Mouse (Mus musculus) gastrocnemius, adult 18-20 months (tissue): ENCODE data around the gene Rpl3l. TPM values are rescaled to one million over a fixed set of nuclear protein-coding genes. Genes with fewer than 3 reads are reported as not detected.

Experiments used
- DNase-seq: peaks from one replicate; pipeline ENCODE4 v3.0.0; 2021; ENCODE audit warnings: low spot score
- long read RNA-seq, 2 experiments: library from polyadenylated mRNA; stranded (forward); transcript quantifications; one replicate each; pipeline ENCODE4 v2.0.0; 2021
- total RNA-seq, 2 experiments: library from RNA; stranded (reverse); gene quantifications; 2 replicates each; pipeline ENCODE4 v1.2.3; 2021

Rpl3l gene
- 100 to 1,000 TPM; 764 to 767 TPM for total RNA-seq
- long read RNA-seq, experiment 1, transcript Rpl3l-202 (10 exons, 1,375 nt), result major isoform, 251 of 483 reads
- long read RNA-seq, experiment 1, transcript Rpl3l-201 (7 exons, 1,033 nt), result minor isoform, 5 of 483 reads
- long read RNA-seq, experiment 1, partial matches to known transcripts, result 190 of 483 reads
- long read RNA-seq, experiment 1, other reads (novel, unspliced or antisense), result 37 of 483 reads
- long read RNA-seq, experiment 2, transcript Rpl3l-202 (10 exons, 1,375 nt), result major isoform, 204 of 371 reads
- long read RNA-seq, experiment 2, partial matches to known transcripts, result 143 of 371 reads
- long read RNA-seq, experiment 2, other reads (novel, unspliced or antisense), result 22 of 371 reads

DNA sequence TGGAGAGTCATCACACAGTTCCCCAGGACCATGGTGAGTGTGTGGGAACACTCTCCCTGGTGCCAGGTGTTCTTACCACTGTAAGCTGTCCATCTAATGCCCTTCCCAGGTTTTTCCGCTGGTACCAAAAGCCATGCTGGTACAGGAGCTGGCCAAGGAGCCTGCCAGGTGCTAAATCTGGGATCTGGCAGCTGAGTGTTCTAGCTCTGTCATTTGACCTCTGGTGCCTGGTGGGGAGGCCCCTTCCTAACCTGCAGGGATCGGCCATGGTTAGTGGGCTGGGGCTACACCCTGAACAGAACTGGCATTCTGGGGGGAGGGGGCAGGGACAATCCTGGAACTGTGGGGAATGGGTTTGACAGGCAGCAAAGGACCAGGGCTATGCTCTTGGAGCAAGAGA, at the start of gene Rpl3l:
Gene Rpl3l (plus strand): TSS at position 203 of the 400 bp plus-strand sequence.
- peak; percentile 85 for DNase-seq

DNA sequence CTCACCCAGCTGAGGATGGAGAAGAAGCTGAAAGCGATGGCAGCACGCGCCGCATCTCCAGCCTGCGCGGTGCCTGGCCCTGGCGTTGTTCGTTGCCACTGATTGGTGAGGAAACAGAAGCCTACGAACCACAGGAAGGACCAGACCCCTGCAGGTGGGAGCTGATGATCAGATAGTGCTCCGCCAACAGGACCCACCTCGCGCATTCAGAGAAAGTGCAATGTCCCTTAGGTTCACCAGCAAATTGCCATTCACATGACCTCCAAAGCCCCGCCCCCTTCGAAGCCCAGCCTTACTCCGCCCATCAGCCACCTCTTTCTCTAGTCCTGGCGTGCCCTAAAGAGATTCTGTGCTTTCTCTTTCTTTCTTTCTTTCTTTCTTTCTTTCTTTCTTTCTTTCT, 41.1 kb upstream of the Rpl3l start:
- DNase-seq, result peak; percentile 36

DNA sequence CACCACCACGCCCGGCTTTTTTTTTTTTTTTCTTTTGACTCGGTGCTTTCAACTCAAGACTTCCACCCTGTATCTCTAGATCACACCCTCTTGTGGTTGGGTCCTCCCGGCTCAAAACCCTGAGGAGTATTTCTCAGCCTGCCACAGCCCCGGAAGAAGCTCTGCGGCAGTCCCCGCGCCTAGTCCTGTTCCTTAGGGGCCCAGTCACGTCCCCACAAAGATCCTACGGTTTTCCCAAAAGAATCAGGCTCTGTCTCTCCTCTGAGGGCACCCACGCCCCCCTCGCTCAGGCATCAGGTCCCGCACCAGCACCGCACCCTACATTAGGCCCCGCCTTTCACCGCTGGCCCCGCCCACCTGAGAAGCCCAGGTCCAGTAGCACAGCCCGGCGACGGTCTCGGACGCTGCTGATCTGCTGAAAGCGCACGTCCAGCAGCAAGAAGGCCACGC, 40.4 kb upstream of the Rpl3l start:
- DNase-seq, result peak; percentile 57

DNA sequence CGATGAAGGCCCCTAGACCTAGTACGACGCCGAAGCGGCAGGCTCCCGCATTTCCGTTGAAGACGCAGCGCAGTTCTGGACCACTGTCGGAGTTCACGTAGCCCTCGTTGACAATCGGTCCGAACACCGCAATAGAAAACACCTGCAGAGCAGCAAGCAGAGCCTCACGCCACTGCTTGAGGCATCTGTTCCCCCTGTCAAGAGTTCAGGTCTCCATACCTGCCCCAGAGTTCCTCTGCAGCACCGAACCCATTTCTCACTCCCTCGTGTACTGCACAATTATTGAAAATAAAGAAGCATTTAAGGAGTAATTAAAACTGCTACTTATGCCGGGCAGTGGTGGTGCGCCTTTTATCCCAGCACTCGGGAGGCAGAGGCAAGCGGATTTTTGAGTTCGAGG, 40.0 kb upstream of the Rpl3l start:
- DNase-seq, result no peak

DNA sequence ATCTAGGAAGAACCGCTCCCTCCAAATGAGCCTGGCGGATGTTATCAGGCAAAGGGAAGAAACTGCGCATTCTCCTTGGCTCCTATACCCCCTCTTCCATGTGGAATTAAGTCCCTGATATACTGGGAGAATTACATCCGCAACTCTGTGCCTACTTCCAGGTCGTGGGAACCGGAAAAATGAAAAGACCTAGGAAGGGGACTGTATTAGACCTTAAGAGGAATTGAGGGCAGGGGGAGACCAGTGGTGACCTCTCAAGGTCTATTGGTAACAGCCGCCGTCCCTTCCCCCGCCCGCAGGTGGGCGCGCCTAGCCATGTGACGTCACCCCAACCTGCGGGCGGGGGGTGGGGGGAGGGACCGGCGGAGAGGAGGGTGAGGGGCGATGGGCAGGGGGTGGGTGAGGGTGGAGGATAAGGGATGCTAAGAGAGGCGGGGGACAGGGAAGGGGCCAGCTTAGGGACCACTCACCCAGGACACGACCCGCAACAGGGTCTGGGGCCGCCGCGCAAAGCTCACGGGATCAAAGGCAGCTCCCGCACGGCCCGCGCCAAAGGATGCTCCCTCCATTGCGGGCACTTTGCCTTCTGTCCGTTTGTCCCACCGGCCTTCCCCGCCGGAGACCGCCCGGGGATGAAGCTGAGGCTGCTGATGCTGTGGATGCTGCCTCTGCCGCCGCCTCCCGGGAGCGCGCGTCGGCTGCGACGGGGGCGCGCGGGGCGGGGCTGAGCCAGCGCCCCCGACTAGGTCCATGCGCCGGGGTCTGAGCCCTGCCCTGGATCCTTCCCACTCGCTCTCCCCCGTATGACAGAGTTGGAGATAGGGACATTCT, 38.2 kb upstream of the Rpl3l start, which contains the start of gene Syngr3:
Gene Syngr3 (minus strand): TSS at position 705 of the 831 bp plus-strand sequence.
- no peak for DNase-seq

DNA sequence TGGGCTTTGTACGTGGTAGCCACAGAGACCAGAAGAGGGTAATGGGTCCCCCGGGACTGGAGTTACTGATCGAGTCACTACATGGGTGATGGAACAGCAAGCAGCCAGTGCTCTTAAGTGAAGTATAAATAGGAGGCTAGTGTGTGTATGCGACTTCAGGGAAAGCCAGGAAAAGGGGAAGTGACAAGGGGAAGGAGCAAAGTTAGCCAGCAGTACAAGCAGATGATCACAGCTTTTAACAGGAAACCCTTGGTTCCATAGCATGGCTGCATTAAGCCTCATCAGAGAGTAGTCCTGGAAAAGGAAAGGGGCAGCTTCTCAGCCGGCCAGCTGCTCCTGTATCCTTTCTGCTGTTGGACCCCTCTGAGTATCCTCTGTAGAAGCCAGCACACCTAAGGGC, 35.2 kb upstream of the Rpl3l start:
- DNase-seq, result no peak

DNA sequence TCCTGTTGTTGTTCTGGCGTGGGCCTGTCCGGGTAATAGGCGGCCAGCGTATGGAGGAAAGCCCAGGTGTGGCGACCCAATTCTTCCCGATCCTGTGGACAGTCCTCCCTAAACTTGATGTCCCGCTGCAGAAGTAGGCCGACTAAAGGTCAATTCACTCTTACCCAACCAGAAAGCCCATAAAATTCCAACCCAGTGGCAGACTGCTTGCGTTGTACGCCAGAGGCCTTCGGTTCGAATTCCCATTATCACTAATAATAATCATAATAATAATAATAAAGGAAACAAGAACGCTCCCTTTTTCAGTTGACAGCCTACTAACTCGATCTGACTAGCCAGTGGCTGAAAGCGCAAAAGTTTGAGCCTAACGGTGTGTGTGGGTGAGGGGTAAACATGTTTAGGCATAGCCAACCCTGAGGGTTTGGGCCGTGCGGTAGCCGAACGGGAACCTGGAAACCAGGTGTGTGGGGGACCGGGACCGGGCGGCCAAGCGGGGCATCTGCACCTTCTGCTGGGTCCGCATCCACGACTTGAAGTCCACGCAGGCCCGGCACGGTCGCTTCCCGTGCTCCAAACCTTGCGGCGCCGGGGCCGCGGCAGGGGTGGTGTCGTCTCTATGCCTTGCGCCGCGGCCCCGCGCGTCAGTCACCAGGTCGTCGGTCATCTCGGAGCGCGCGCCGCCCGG, 32.2 kb upstream of the Rpl3l start:
- DNase-seq, result no peak

DNA sequence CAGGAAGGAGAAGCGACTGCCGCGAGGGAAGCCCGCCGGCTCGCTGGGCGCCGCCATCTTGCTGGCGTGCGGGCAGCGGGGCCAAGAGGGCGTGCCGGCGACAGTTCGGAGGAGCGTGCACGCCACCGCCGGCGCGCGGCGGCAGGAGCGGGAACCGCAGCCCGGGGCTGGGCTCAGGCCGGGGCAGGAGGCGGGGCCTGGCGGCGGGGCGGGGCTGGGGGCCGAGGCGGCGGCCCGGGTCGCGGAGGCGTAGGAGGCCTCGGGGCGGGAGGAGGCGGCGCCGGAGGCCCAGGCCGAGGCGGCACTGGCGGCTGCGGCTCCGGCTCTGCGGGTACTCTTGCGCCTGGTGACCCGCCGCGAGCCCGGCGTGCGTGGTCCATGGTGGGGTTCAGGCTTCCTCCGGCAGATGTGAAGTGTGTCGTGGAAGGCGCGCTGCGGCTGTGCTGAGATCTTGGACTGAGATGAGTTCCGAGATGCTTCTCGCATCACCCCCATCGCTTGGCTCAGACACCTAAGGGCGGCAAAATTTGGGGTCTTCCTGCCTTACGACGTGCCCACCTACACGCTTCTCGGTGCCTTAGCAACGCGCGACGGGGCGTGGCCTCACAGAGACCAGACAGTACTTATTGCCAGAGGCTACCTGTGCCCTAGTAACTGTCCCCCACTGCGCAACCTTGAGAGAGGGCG, 31.5 kb upstream of the Rpl3l start, which contains the start of the genes Gfer and Noxo1:
Gene Gfer (minus strand): TSS at position 146 of the 687 bp plus-strand sequence.
Gene Noxo1 (plus strand): TSS at position 224 of the 687 bp plus-strand sequence.
- peak; percentile 88 for DNase-seq

DNA sequence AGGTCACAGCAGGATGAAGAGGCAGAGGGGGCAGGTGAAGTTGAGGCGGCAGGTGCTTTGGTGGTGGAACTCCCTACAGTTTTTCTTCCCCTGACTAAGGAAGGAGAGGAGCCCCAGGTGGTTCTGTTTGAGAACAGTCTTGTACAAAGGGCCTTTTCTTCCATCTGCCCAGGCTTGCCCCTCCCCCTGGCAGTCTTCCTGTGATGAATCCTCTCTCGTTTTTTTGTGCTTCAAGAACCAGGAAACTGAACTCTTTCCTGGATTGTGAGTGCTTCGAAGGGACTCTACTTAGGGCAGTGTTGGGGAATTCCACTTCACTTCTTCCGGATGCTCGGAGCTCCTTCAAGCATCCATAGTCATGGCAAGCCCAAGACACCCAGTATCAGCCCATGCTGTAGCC, 29.6 kb upstream of the Rpl3l start:
- DNase-seq, result no peak

DNA sequence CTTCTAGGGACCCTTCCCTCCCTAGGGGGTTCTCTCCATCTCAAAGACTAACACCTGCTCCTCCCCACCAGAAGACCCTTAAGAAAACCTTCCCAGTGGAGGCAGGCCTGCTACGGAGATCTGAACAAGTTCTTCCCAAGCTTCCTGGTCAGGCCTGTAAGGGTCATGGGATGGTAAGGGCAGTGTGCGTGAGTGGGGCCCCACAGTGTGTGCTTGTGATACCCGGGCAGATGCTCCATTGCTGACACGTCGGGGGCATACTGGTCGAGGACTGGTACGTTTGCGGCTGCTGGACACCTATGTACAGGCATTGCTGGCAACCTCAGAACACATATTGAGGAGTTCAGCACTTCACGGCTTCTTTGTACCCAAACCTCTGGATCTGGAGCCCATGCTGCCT, 28.9 kb upstream of the Rpl3l start:
- DNase-seq, result no peak

DNA sequence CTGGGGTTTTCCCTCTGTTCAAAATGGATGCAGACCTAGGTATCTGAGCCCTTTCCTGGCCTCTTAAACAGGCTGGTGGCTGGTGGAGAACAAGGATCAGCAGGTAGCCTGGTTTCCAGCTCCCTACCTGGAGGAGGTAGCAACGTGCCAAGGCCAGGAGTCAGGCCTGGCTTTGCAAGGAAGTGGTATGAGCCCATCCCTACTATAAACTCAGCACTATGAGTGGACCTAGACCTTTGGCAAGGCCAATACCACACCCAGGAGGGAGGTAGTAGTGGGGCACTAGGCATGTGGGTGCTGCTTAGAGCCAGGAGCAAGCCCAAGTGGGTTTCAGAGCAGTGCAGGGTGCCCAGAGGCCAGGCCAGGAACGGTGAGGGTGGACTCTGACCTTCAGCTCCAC, 28.1 kb upstream of the Rpl3l start:
- DNase-seq, result no peak

DNA sequence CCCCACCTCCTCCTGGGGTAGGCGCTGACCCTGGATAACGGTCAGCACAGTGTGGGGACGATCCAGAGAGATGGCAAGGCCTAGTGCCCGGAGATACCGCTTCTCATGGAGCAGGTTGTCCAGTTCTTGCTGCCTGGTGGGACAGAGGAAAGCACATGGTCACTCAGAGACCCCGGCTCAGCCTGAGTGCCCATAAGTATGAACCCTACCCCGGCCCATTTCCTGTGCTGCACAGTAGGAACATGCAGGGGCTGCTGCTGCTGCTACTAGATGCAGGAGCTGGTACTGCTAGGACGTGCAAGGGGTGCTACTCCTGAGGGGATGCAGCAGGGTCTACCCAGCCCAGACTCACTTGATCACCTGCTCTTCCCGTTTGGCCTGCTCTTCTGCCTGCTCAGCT, 26.4 kb upstream of the Rpl3l start:
- DNase-seq, result no peak

DNA sequence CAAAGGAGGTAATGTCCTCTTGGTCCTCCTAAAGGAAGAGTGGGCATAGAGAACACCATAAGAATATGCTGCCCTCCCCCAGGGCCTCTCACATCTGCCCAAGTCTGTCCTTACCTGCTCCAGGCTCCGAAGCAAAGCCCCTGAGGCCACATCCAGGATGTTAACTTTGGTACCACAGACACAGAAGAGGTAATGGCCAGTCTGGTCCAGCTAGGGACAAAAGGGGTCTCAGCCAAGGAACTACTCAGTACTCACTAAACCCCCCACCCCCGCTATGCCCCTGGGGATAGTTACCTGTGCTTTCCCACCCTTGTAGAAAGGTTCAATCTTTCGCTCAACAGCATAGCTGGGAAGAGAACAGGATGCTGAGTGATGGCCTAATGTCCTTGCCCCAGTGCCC, 21.8 kb upstream of the Rpl3l start:
- no peak for DNase-seq

DNA sequence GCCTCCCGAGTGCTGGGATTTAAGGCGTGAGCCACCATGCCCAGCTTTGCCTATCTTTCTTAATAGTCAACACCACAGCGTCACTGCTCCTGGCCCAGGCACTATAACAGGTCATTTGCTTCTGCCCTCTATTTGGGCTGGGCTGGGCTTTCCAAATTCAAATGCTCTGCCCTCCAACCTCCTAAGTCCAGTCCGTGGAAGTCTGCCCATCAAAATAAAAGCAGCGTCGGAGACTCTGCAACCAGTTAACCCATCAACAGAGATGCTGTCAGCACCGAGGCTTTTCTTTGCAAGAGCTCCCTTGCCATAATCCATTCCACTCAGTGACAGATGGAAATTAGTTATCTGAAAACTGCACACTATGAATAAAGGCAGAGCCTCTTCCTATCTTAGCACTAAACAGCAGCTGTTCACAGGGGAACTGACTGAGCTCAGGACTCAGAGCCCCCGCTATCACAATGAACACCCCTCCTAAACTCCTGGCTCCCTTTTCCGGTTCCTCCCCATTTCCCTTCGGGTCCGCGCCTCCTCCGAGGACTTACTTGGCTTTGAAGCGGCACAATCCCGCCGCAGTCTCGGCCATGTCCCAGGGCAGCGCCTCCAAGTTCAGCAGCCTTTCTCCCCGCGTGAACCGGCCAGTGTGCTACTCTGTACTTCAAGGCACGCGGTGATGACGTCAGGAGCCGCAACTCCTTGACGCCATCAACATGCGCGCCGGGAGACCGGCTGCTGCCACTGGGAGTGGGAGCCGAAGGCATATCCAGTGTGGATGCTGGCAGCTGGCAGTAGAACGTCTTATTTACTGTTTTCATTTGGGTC, 20.4 kb upstream of the Rpl3l start, which contains the start of gene Tbl3:
Gene Tbl3 (minus strand): TSS at position 679 of the 819 bp plus-strand sequence.
- peak; percentile 92 for DNase-seq

DNA sequence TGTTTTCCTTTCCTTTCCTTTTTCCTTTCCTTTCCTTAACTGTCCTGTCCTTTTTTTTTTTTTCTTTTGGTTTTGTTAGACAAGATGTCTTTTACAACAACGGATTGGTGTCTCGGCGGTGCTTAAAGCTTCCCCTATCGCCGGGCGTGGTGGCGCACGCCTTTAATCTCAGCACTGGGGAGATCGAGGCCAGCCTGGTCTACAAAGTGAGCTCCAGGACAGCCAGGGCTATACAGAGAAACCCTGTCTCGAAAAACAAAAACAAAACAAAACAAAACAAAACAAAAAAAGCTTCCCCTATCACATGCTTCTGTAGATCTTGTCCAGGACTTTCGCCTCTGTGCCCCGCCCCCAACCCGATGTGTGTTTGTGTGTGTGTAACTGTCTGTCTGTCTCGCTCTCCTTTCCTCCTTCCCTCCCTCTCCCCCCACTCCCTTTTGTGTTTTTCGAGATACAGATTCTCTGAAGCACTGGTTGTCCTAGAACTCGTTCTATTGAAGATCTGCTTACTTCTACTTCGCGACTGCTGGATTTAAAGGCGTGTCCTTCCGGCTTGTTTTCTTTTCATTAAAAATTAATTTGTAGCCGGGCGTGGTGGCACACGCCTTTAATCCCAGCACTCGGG, 19.7 kb upstream of the Rpl3l start:
- DNase-seq, result no peak

DNA sequence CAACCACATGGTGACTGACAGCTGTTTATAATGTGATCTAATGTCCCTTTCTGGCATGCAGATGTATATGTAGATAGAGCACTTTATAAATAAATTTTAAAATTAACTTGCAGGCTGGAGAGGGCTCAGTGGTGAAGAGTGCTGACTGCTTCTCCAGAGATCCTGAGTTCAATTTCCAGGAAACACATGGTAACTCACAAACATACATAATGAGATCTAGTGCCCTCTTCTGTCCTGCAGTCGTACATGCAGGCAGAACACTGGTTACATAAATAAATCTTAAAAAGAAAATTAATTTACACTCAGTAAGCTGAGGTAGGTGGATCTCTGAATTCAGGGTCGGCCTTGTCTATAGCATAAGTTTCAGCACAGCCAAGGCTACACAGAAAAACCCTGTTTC, 19.0 kb upstream of the Rpl3l start:
- no peak for DNase-seq

DNA sequence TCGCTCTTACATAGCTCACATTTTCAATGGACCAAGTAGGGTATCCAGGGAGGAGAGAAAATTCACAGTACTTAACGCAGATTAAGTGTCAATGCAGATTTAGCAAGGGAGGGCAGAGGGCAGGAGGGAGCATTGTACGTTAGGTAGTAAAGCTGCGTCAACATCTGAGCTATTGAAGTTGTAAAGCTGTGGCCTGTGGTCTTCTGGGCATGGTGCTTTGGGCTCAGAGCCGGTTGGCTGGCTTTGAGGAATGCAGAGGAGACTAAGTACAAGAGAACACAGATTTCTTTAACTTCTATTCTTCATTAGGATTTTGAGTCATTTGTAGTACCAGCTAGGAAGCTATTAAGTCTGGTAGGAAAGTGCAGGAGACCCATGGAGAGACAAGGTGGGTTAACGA, 12.1 kb upstream of the Rpl3l start:
- no peak for DNase-seq

DNA sequence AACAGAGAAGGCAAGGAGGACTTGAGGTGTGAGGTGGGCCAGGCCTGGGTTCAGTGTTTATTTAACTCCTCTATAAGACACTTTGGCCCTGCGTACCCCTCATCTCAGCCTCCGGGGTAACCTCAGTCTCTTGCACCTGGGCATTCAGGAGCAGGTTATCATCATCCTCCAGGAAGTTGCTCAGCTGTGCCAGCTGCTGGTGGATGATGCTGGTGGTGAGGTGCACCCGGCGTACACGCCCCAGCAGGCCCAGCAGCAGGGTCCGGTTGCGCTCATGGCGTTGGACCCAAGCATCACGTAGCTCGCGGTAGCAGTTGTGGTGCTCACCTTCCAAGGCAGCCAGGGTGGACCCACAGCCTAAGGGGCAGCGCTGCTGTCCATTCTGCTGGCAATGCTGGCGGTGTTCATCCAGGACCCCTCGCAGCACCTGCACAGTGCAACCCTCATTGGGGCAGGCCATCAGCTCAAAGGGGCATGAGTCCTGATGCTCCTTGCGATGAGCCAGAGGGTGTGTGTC, 11.4 kb upstream of the Rpl3l start:
- DNase-seq, result no peak

DNA sequence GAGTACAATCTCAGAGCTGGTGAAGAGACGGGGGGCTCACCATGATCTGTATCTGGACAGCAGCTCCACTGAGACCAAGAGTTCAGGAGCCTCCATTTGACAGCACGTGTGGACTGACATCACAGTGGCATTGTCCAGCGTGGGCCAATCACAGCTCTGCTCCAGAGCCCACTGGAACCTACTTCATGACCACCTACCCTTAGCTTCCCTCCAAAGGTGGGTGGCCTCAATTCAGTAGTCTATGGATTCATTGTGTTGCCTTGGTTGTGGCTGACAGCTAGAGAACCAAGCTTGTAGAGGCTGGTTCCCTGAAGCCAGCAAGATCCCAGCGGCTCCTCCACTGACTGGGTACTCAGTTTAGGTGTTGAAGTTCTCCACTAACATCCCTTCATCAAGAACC, 9.7 kb upstream of the Rpl3l start, which contains the start of the genes Rnf151 and Rps2:
Gene Rnf151 (minus strand): TSS at position 121 of the 400 bp plus-strand sequence.
Gene Rps2 (plus strand): TSS at position 174 of the 400 bp plus-strand sequence.
- no peak for DNase-seq
